Mouse (Mus musculus): ENCODE data around the gene Aoc1.

- TF ChIP-seq CTCF (IDR thresholded peaks at IDR 0.05; ENCODE audit: extremely low read depth, insufficient read depth, low read length) (no peak), POLR2A (IDR thresholded peaks at IDR 0.05; ENCODE audit: extremely low read depth, insufficient read depth, low read length) (no peak)
Observed at GRCm38 (mm10) chr6:48838321-48839080, 34.2 kb upstream of the Aoc1 start.

All from cortical plate, adult 2 months (tissue).